Mouse (Mus musculus) bone marrow macrophage, adult 2 months (primary cell): Measurements from ENCODE around the gene Ugt1a10. TPM values are rescaled to one million over a fixed set of nuclear protein-coding genes. Genes with fewer than 3 reads are reported as not detected.
A peak's percentile ranks its signal among the peaks of the same experiment; 100 is the strongest.
"Not testable (repeated sequence)": the region's sequence is repeated elsewhere in the genome, so short reads cannot be mapped to it uniquely, and the experiment has no call there.

ENCODE experiments used
- H3K27ac ChIP-seq: 2 replicates; pipeline ENCODE4 v1.5.1; 2012; ENCODE audit warnings: low read depth, low read length; ENCODE audit not compliant: insufficient read depth
- H3K4me1 ChIP-seq: 2 replicates; pipeline ENCODE4 v1.6.1; 2012; ENCODE audit warnings: low read length; ENCODE audit not compliant: control insufficient read depth, insufficient read depth
- H3K4me3 ChIP-seq: 2 replicates; pipeline ENCODE4 v1.5.1; 2012; ENCODE audit warnings: mild to moderate bottlenecking, low read length, moderate library complexity; ENCODE audit not compliant: insufficient read depth
- CTCF ChIP-seq: IDR thresholded peaks from 2 replicates; pipeline ENCODE4 v1.5.1; 2012; ENCODE audit warnings: low read depth, mild to moderate bottlenecking, low read length, moderate library complexity
- POLR2A ChIP-seq: IDR thresholded peaks from 2 replicates; pipeline ENCODE4 v1.6.1; 2012; ENCODE audit warnings: mild to moderate bottlenecking, low read depth, low read length, borderline replicate concordance
- polyA plus RNA-seq: library from polyadenylated mRNA; stranded (reverse); fragments of >200 nt; gene quantifications from 2 replicates; pipeline ENCODE4 v1.2.4, GENCODE M21; 2012; ENCODE audit not compliant: missing spikeins, insufficient read depth, insufficient read length

The Ugt1a10 gene
- polyA plus RNA-seq, 1 experiment = not detected

DNA sequence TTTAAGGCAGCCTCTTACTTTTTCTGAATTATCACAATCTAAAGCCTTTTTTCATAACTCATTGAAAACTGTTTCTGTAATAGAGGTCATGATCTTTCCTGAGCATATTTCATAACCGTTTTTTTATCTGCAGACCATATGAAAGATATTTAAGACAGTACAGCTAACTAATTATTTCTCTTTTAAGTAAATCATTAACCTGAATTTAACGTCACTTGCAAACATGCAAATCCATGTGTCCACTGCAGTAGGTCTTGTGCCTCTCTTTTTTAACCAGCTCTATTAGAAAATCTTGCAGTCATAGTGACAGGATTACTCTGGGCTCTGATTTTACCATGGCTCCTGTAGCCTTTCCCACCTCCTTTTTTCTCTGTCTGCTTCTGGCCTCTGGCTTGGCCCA lies 15.3 kb downstream of the Ugt1a10 start, which contains the start of gene Ugt1a9:
Gene Ugt1a9 (plus strand): TSS at position 306 of the 400 bp plus-strand sequence.
- TF ChIP-seq POLR2A = no peak
- TF ChIP-seq CTCF = no peak

DNA sequence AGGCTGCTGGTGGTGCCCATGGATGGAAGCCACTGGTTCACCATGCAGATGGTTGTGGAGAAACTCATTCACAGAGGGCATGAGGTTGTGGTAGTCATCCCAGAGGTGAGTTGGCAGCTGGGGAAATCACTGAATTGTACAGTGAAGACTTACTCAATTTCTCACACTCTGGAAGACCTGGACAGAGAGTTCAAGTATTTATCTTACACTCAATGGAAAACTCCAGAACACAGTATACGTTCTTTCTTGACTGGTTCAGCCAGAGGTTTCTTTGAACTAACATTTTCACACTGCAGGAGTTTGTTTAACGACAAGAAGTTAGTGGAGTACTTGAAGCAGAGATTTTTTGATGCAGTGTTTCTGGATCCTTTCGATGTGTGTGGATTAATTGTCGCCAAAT lies 15.7 kb downstream of the Ugt1a10 start:
- Histone ChIP-seq H3K4me3 (no peak overlapping the region), H3K4me1 (peaks cover 3% of the 10 kb centered on the region; the same call in 1 of the 2 replicates), H3K27ac (no peak overlapping the region)
- TF ChIP-seq CTCF = no peak
- no peak for TF ChIP-seq POLR2A

More for the DNA sequence above, 15.3 kb downstream of the Ugt1a10 start, which contains the start of gene Ugt1a9:
- Histone ChIP-seq H3K4me1 (peaks cover 3% of the 10 kb centered on the region; the same call in 1 of the 2 replicates), H3K27ac (no peak within 1 kb of the TSS), H3K4me3 (no peak within 1 kb of the TSS)

DNA sequence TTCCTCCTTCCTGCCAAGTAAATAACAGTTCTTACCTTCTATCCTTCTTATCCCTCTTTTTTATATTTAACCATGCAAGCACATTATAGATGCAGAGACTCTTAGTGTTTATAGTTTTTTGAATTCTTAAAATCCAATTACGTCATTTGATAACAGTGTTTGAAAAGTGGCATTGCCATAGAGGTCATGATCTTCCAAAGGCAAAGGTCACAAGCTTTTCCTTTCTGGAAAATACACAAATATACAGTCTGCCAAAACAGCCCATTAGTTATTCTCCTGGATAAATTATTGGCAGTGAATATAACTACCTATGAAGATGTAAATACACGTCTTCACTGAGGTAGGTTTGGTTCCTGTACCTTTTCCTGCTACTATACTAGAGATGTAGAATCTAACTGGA lies 19.3 kb downstream of the Ugt1a10 start:
- no peak for TF ChIP-seq POLR2A
- no peak for TF ChIP-seq CTCF
- H3K4me1 ChIP-seq = peaks cover 14% of the 10 kb centered on the region

DNA sequence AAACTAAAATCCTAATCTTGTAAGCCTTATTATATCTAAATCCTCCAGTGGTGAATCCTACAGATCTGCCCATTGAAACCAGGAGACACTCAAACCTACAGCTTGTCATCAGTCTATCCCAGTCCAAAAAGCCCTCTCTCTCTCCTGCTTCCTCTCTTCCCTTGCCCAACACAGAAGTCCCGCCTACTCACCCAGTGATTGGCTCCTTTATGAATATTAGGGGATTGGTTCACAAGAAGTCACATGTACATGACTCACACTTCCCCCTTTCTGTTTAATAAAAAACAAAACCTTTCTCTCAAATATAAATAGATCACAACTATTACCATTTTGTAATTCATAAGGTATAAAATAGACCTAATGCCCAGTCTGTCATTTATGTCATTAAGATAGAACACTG lies 21.9 kb downstream of the Ugt1a10 start:
- no peak for TF ChIP-seq CTCF
- TF ChIP-seq POLR2A = no peak
- Histone ChIP-seq H3K4me3 (no peak overlapping the region), H3K4me1 (peaks cover 28% of the 10 kb centered on the region), H3K27ac (no peak overlapping the region)

More for the DNA sequence above, 19.3 kb downstream of the Ugt1a10 start:
- H3K27ac ChIP-seq = no peak overlapping the region
- H3K4me3 ChIP-seq = no peak overlapping the region

DNA sequence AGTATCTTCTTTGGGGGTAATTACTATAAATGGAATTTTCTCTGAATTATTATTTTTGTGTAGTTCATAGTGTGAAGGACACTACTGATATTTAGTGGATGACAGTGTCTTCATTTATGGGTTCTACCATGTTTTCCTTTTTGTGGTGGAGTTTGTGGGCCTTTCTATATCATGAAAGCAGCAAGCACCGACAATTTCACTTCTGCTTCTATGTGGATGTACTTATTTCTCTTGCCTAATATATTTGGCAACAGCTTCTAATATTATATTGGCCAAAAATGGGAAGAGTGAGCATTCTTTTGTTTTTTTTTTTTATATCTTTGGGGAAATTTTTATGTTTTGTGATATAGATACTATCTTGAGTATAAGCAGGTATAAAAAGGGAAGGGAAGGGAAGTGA lies 26.5 kb downstream of the Ugt1a10 start:
- peaks cover 32% of the 10 kb centered on the region for H3K4me1 ChIP-seq
- H3K4me3 ChIP-seq = no peak overlapping the region
- TF ChIP-seq CTCF = no peak
- TF ChIP-seq POLR2A = no peak
- H3K27ac ChIP-seq = peak overlapping the region; percentile 92

DNA sequence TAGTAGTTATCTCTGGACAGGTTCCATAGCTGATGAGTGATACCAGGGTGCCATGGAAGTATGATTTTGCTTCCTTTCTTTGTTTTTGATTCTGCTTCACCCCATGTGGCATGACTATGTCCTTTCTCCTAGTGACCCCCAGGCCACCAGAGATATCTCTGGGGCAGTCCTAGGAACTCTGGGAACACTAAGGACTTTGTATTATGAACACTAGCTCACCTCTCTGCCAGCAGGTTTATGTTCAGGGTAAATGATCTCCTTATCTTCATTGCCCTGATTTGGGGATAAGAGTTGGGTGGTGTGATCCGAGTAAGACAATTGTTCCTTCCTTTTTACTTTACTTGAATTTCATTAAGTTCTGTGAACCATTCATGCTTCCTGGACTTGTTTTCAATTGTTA lies 30.9 kb downstream of the Ugt1a10 start:
- TF ChIP-seq CTCF (no peak), POLR2A (no peak)

DNA sequence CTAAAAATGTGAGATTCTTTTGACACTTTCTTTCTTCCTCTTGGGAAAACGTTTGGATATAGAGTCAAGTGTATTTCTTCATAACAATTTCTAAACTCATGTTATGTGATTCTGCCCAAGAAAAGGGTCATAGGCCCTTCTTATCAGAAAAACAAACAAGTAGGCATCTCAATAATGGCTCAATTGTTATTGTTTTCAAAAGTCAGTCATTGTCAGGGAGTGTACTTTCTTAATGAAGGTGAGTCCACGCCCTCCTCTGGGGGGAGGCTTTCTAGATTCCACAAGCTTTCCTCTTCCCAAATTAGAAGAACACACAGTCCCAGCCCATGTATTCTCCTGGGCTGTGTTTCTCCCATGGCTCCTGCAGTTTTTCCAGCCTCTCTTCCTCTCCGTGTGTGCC lies 32.3 kb downstream of the Ugt1a10 start, which contains the start of gene Ugt1a8:
Gene Ugt1a8 (plus strand): TSS at position 301 of the 400 bp plus-strand sequence.
- no peak for TF ChIP-seq CTCF
- TF ChIP-seq POLR2A = no peak
- H3K27ac ChIP-seq = no peak within 1 kb of the TSS

More for the DNA sequence above, 30.9 kb downstream of the Ugt1a10 start:
- Histone ChIP-seq H3K27ac (no peak overlapping the region), H3K4me1 (peaks cover 10% of the 10 kb centered on the region), H3K4me3 (no peak overlapping the region)

DNA sequence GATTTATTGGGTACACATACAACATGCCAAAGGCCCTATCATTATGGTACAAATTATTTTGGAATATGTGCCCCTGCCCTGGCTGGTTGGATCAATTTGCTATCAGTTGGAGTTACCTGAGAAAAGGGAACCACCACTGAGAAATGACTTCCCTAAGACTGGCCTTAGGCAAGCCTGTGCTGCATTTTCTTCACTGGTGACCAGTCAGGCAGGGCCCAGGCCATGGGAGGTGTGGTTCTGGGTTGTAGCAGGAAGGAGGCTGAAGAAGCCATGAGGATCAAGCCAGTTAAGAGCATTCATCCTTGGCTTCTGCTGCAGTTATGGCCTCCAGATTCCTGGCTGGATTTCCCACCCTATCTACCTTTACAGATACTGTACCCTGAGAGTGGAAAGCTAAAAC lies 37.2 kb downstream of the Ugt1a10 start:
- H3K4me1 ChIP-seq = peaks cover 11% of the 10 kb centered on the region
- H3K27ac ChIP-seq = peak overlapping the region; percentile 19; the same call in 1 of the 2 replicates
- TF ChIP-seq POLR2A = no peak
- TF ChIP-seq CTCF = no peak

More for the DNA sequence above, 32.3 kb downstream of the Ugt1a10 start, which contains the start of gene Ugt1a8:
- H3K4me1 ChIP-seq = peaks cover 6% of the 10 kb centered on the region
- H3K4me3 ChIP-seq = no peak within 1 kb of the TSS

DNA sequence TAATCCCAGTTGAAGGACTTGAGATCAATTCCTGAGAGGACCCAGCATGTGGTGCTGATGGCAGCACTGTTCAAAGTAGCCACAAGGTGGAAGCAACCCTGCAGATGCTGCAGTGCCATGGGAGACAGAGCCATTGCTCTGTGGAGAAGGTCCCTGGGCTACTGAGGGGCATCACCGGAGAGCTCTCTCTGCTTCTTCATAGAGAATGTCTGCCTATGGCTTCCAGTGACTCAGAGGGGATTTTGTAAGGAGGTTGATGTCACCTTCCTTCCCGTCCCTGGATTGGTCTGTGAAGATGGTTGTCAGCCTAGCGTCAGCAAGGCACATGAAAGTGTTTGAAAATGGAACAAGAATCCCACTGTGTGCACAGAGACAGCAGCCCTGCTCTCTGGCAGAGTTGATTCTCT lies 39.1 kb downstream of the Ugt1a10 start:
- peak overlapping the region; percentile 99 for H3K27ac ChIP-seq
- H3K4me1 ChIP-seq = peaks cover 13% of the 10 kb centered on the region
- H3K4me3 ChIP-seq = peak overlapping the region; percentile 83

More for the DNA sequence above, 37.2 kb downstream of the Ugt1a10 start:
- H3K4me3 ChIP-seq = no peak overlapping the region

DNA sequence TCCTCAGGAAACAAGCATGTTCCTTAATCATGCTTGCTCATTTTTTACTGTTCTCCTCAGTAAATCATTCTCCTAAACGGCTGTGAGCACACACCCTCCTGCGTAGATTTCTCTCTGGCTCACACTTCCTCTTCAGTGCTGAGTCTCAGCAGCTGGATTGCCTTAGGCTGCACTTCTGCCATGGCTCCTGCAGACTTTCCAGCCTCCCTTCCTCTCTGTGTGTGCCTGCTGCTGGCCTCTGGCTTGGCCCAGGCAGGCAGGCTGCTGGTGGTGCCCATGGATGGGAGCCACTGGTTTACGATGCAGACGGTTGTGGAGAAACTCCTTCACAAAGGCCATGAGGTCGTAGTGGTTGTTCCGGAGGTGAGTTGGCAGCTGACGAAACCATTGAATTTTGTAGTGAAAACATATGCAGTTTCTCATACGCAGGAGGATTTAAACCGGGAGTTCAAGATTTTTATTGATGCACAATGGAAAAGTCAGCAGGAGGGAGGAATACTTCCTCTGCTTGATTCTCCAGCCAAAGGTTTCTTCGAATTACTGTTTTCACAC lies 39.8 kb downstream of the Ugt1a10 start, which contains the start of gene Ugt1a7c:
Gene Ugt1a7c (plus strand): TSS at position 122 of the 552 bp plus-strand sequence.
- peak within 1 kb of the TSS; percentile 83 for H3K4me3 ChIP-seq
- H3K27ac ChIP-seq = peak within 1 kb of the TSS; percentile 99
- TF ChIP-seq CTCF (no peak), POLR2A (0 out of 2 replicates have a peak, but pooled peaks have one; percentile 35)
- peaks cover 19% of the 10 kb centered on the region for H3K4me1 ChIP-seq

DNA sequence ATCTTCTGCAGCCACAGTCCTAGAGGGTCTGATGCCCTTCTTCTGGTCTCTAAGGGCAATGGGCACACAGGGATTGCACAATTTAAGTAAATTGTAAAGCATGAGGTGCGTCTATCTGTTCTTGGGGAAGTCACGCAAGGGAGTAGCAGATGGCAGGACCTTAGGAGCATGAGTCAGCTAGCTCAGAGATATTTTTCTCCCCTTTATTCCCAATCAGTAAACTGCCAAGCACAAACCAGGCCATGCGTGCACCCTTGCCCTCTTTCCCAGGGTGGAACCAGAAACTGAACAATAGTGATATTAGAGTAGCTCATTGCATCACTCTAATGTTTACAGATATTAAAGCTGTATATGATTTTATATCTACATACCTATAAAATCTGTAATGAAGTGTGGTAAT lies 43.4 kb downstream of the Ugt1a10 start:
- H3K4me1 ChIP-seq = peaks cover 31% of the 10 kb centered on the region
- peak overlapping the region; percentile 36; the same call in 1 of the 2 replicates for H3K27ac ChIP-seq
- peak overlapping the region; percentile 1; the same call in 1 of the 2 replicates for H3K4me3 ChIP-seq

DNA sequence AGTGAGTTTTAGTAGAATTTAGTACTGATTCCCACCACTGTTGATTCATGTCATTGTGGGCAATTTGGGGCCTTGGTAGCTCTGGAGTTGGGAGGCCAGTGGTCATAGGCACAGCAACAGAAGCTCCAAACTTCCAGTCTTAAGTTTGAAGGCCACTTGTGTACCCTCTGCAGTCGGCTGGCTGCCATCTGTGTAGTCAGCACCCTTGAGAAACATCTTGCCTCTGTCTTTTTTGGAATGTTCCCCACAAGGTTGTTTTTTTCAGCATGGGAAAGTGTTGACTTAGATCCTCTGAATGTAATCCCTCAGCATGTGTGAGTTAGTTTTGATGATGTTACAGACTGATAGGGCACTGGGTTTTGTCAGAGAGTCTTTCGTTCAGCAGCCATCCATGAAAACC lies 44.5 kb downstream of the Ugt1a10 start:
- peak overlapping the region; percentile 30; the same call in 1 of the 2 replicates for H3K27ac ChIP-seq
- peaks cover 41% of the 10 kb centered on the region for H3K4me1 ChIP-seq
- H3K4me3 ChIP-seq = not testable (repeated sequence)

DNA sequence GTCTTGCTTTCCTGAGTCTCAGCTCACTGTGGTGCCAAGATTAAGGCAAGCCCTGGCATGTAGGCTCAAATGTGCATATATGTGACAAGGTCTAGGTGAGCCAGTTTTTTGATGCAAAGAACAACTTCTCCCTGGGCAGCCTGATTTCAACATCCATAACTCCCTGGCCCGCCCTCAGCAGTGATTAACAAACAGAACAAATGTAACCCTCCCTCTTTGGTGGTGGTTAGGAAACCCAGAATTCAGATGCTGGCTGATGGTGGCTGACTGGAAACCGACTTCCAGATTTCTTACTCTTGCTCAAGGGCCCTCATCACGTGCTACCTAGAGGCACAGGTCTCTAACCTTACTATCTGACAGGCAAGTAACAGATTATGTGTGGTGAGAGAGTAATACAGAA lies 47.8 kb downstream of the Ugt1a10 start, which contains the start of gene Ugt1a6b:
Gene Ugt1a6b (plus strand): TSS at position 234 of the 400 bp plus-strand sequence.
- not testable (repeated sequence) for H3K4me3 ChIP-seq
- peaks cover 58% of the 10 kb centered on the region for H3K4me1 ChIP-seq
- H3K27ac ChIP-seq = peak within 1 kb of the TSS; percentile 22
